Mouse (Mus musculus) CH12.LX (cell line): ENCODE results near the gene Tnpo1. TPM values are rescaled to one million over a fixed set of nuclear protein-coding genes. Genes with fewer than 3 reads are reported as not detected.

ENCODE experiments used
- DNase-seq: peaks from one replicate; pipeline ENCODE4 v3.0.0-alpha.2; 2013; ENCODE audit errors: extremely low read depth
- H3K27ac ChIP-seq: 2 replicates; pipeline ENCODE4 v1.5.1; 2012; ENCODE audit warnings: low read depth, mild to moderate bottlenecking, control low read depth, moderate library complexity; ENCODE audit not compliant: insufficient read depth
- H3K27me3 ChIP-seq: replicated peaks from 2 replicates; pipeline ENCODE3; 2012; ENCODE audit warnings: inconsistent platforms
- H3K36me3 ChIP-seq, 2 experiments: replicated peaks in 1 of 2; 2 replicates each; pipeline versions ENCODE3 to v1.6.1; 2012; ENCODE audit warnings: inconsistent platforms in 1 of 2, low read length in 1 of 2, mild to moderate bottlenecking in 1 of 2, mixed read lengths in 1 of 2, moderate library complexity in 1 of 2; ENCODE audit not compliant: control insufficient read depth in 1 of 2, insufficient read depth in 1 of 2
- H3K4me1 ChIP-seq, 2 experiments: 2 replicates each; pipeline ENCODE4 v1.6.1; 2012; ENCODE audit warnings: inconsistent platforms in 1 of 2, moderate library complexity in 1 of 2; ENCODE audit not compliant: insufficient read depth in 2 of 2, control insufficient read depth in 1 of 2
- H3K4me2 ChIP-seq: 2 replicates; pipeline ENCODE4 v1.6.1; 2012; ENCODE audit warnings: low read depth, mild to moderate bottlenecking, control low read depth; ENCODE audit not compliant: poor library complexity, insufficient read depth, severe bottlenecking
- H3K4me3 ChIP-seq, 3 experiments: fragments of 150-350 bp in 1 of 3; sonication (generic) in 1 of 3; replicated peaks in 1 of 3; 2 replicates each; pipeline versions ENCODE3 to v1.5.1; 2011 to 2012; ENCODE audit warnings: low read depth in 2 of 3, low read length in 2 of 3, mild to moderate bottlenecking in 2 of 3, moderate library complexity in 2 of 3, control low read depth in 1 of 3, improper control_type of control experiment in 1 of 3, inconsistent platforms in 1 of 3, mixed read lengths in 1 of 3; ENCODE audit not compliant: poor library complexity in 1 of 3
- H3K79me2 ChIP-seq: replicated peaks from 2 replicates; pipeline ENCODE4 v1.6.1; 2012; ENCODE audit warnings: mild to moderate bottlenecking, moderate library complexity; ENCODE audit not compliant: control insufficient read depth, poor library complexity, insufficient read depth, severe bottlenecking; ENCODE audit errors: extremely low read depth
- H3K9ac ChIP-seq: 2 replicates; pipeline ENCODE4 v1.6.1; 2012; ENCODE audit warnings: low read depth, mild to moderate bottlenecking, control low read depth, moderate library complexity; ENCODE audit not compliant: insufficient read depth
- H3K9me3 ChIP-seq: replicated peaks from 2 replicates; pipeline ENCODE3; 2012; ENCODE audit warnings: low read length, inconsistent platforms, mixed read lengths
- CHD1 ChIP-seq: IDR thresholded peaks from 2 replicates; pipeline ENCODE4 v1.6.1; 2012; ENCODE audit warnings: low read depth, low read length, improper control_type of control experiment, inconsistent platforms
- CHD2 ChIP-seq: IDR thresholded peaks from 2 replicates; pipeline ENCODE4 v1.6.1; 2011; ENCODE audit warnings: low read length, improper control_type of control experiment
- CTCF ChIP-seq, 2 experiments: IDR thresholded peaks in 1 of 2; conservative IDR thresholded peaks in 1 of 2; 2 replicates each; pipeline ENCODE4 v1.5.1; 2011 to 2012; ENCODE audit warnings: low read depth in 2 of 2, low read length in 2 of 2, improper control_type of control experiment in 1 of 2, inconsistent platforms in 1 of 2, mild to moderate bottlenecking in 1 of 2, moderate library complexity in 1 of 2
- E2F4 ChIP-seq: IDR thresholded peaks from 2 replicates; pipeline ENCODE4 v1.6.1; 2011; ENCODE audit warnings: low read depth, low read length, improper control_type of control experiment; ENCODE audit not compliant: insufficient replicate concordance
- EP300 ChIP-seq: IDR thresholded peaks from 2 replicates; pipeline ENCODE4 v1.6.1; 2011; ENCODE audit warnings: low read length, improper control_type of control experiment
- ETS1 ChIP-seq: conservative IDR thresholded peaks from 2 replicates; pipeline ENCODE4 v1.6.1; 2012; ENCODE audit warnings: low read depth, mild to moderate bottlenecking, inconsistent platforms, low read length, improper control_type of control experiment, moderate library complexity
- IRF4 ChIP-seq: IDR thresholded peaks from 2 replicates; pipeline ENCODE4 v1.6.1; 2014; ENCODE audit warnings: low read depth, mild to moderate bottlenecking, inconsistent platforms, low read length, improper control_type of control experiment
- JUN ChIP-seq: IDR thresholded peaks from 2 replicates; pipeline ENCODE4 v1.6.1; 2011; ENCODE audit warnings: low read depth, mild to moderate bottlenecking, low read length, improper control_type of control experiment, moderate library complexity; ENCODE audit not compliant: insufficient read depth
- JUND ChIP-seq: conservative IDR thresholded peaks from 2 replicates; pipeline ENCODE4 v1.6.1; 2011; ENCODE audit warnings: low read depth, low read length, improper control_type of control experiment
- MAZ ChIP-seq: IDR thresholded peaks from 2 replicates; pipeline ENCODE4 v1.6.1; 2012; ENCODE audit warnings: low read depth, mild to moderate bottlenecking, inconsistent platforms, low read length, improper control_type of control experiment, moderate library complexity
- MYC ChIP-seq: IDR thresholded peaks from 2 replicates; pipeline ENCODE4 v1.6.1; 2011; ENCODE audit warnings: low read depth, mild to moderate bottlenecking, improper control_type of control experiment, low read length
- NELFE ChIP-seq: IDR thresholded peaks from 2 replicates; pipeline ENCODE4 v1.6.1; 2011; ENCODE audit warnings: low read depth, low read length, improper control_type of control experiment
- NRF1 ChIP-seq: IDR thresholded peaks from 2 replicates; pipeline ENCODE4 v1.6.1; 2014; ENCODE audit warnings: low read depth, mild to moderate bottlenecking, inconsistent platforms, low read length, improper control_type of control experiment, moderate library complexity
- TBP ChIP-seq: conservative IDR thresholded peaks from 2 replicates; pipeline ENCODE4 v1.6.1; 2011; ENCODE audit warnings: low read depth, low read length, improper control_type of control experiment
- TCF12 ChIP-seq: IDR thresholded peaks from 2 replicates; pipeline ENCODE4 v1.6.1; 2014; ENCODE audit warnings: low read depth, mild to moderate bottlenecking, inconsistent platforms, low read length, improper control_type of control experiment
- ZC3H11A ChIP-seq: IDR thresholded peaks from 2 replicates; pipeline ENCODE4 v1.6.1; 2012; ENCODE audit warnings: low read depth, mild to moderate bottlenecking, inconsistent platforms, low read length, improper control_type of control experiment
- dilution Hi-C: fragments of 300-500 bp; cut with MboI; formaldehyde crosslinking; loops from 2 replicates; pipeline ENCODE4 v1.14.3; 2020; ENCODE audit warnings: low sequenced_read_pairs; ENCODE audit not compliant: extremely low pct_unique_long_range_greater_than_20kb, extremely low pct_ligation_motif_present
- in situ Hi-C: fragments of 300-500 bp; cut with MboI; formaldehyde crosslinking; loops from 3 replicates; pipeline ENCODE4 v1.14.3; 2019; ENCODE audit warnings: low sequenced_read_pairs, low pct_ligation_motif_present, low pct_unique_long_range_greater_than_20kb, mixed read lengths
- polyA plus RNA-seq: library from polyadenylated mRNA; unstranded; fragments of >175 nt; gene quantifications from 2 replicates; pipeline ENCODE4 v1.2.1, GENCODE M21; 2012; ENCODE audit warnings: low read depth; ENCODE audit not compliant: insufficient read length
- total RNA-seq, 2 experiments: library from RNA; depleted of rRNA; stranded (reverse); fragments of 300-350 nt in 1 of 2; fragments of >200 nt in 1 of 2; gene quantifications; 2 replicates each; pipeline ENCODE4 v1.2.3; 2012 to 2014

Tnpo1 gene
- total and polyA plus RNA-seq, 3 experiments, result 93.6 to 105 (median 95.9) TPM

DNA sequence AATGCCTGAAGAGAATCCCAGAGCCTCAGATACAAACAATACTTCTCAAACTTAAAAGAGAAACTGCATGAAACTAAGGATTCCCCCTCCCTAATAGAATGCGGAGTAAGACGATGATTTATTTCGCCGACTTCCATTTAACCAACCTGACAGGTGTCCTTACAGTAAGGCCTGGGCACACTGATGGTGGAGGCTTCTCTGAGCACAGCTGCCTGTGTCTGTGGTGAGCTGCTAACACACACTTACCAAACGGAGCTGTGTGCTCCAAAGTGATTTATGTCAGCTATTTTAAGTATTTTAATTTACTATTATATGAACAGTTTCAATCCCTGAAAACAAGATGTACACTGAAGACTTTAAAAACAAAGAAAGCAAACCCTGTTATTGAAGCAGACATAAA lies 42.4 kb downstream of the Tnpo1 start:
- Histone ChIP-seq H3K9me3 (no peaks in the 10 kb centered on the region), H3K4me3 (no peak overlapping the region), H3K4me1 (peaks cover 6 to 8% of the 10 kb centered on the region in 2 experiments; a peak in 3 of 4 replicates), H3K27ac (no peak overlapping the region), H3K79me2 (peaks cover 9% of the 10 kb centered on the region), H3K27me3 (no peaks in the 10 kb centered on the region), H3K36me3 (peaks cover 55 to 94% of the 10 kb centered on the region in 2 experiments), H3K4me2 (no peak overlapping the region), H3K9ac (no peak overlapping the region)
- in situ Hi-C loops, result no loop called here
- DNase-seq, result no peak
- TF ChIP-seq ZC3H11A (no peak), JUN (no peak), E2F4 (no peak), CTCF (conservative IDR thresholded peaks at IDR 0.05 in 1 of 2, IDR thresholded peaks at IDR 0.05 in 1 of 2; ENCODE audit: low read depth in 2 of 2, low read length in 2 of 2) (no peak)
- dilution Hi-C loops, result no loop called here

GRCm38 (mm10) chr13:98881991-98882390 lies 44.2 kb downstream of the Tnpo1 start:
- no peaks in the 10 kb centered on the region for H3K9me3 ChIP-seq
- H3K27me3 ChIP-seq, result no peaks in the 10 kb centered on the region
- no peak overlapping the region for H3K9ac ChIP-seq
- no peak overlapping the region for H3K27ac ChIP-seq
- 0 out of 4 replicates have a peak, but pooled peaks cover 0 to 4% of the 10 kb centered on the region in 2 experiments for H3K4me1 ChIP-seq
- in situ Hi-C loops, result no loop called here
- DNase-seq, result no peak
- dilution Hi-C loops, result no loop called here
- H3K36me3 ChIP-seq, result peaks cover 54 to 96% of the 10 kb centered on the region in 2 experiments
- no peak overlapping the region for H3K4me3 ChIP-seq
- no peak overlapping the region for H3K4me2 ChIP-seq
- no peak for TF ChIP-seq NRF1
- TF ChIP-seq MAZ, result no peak
- no peak for TF ChIP-seq JUND
- TF ChIP-seq MYC, result no peak
- TF ChIP-seq IRF4, result no peak
- TF ChIP-seq CTCF (conservative IDR thresholded peaks at IDR 0.05 in 1 of 2, IDR thresholded peaks at IDR 0.05 in 1 of 2; ENCODE audit: low read depth in 2 of 2, low read length in 2 of 2), result no peak
- no peak for TF ChIP-seq TCF12
- no peak for TF ChIP-seq EP300
- no peak for TF ChIP-seq ZC3H11A
- no peak for TF ChIP-seq ETS1
- TF ChIP-seq TBP, result no peak
- TF ChIP-seq CHD2, result no peak
- TF ChIP-seq NELFE, result no peak
- TF ChIP-seq CHD1, result no peak
- TF ChIP-seq, all 38 proteins: peak for 0
- H3K79me2 ChIP-seq, result peaks cover 11% of the 10 kb centered on the region
